Mouse (Mus musculus) mature B cell (primary cell): ENCODE measurements around the gene Kcnk2.
"Not testable (repeated sequence)": the region's sequence is repeated elsewhere in the genome, so short reads cannot be mapped to it uniquely, and the experiment has no call there.

Source experiments
- in situ Hi-C: fragments of 300-500 bp; cut with MboI; formaldehyde crosslinking; loops from 2 replicates; pipeline ENCODE4 v1.14.3; 2019

Gene Kcnk2

GRCm38 (mm10) chr1:189343301-189344251 is 58.5 kb downstream of the Kcnk2 start:
- in situ Hi-C loops, result no loop called here

- in situ Hi-C loops, result no loop called here
Measured at GRCm38 (mm10) chr1:189342416-189343104, 59.5 kb downstream of the Kcnk2 start.

- in situ Hi-C loops, result no loop called here
Measured at GRCm38 (mm10) chr1:189341381-189341917, 60.6 kb downstream of the Kcnk2 start.

GRCm38 (mm10) chr1:189315896-189316295 is 86.2 kb downstream of the Kcnk2 start:
- in situ Hi-C loops, result no loop called here

- in situ Hi-C loops, result no loop called here
Measured at GRCm38 (mm10) chr1:189314495-189314894, 87.6 kb downstream of the Kcnk2 start.

- in situ Hi-C loops, result no loop called here
Measured at GRCm38 (mm10) chr1:189313750-189314149, 88.3 kb downstream of the Kcnk2 start.

GRCm38 (mm10) chr1:189310145-189310544 is 91.9 kb downstream of the Kcnk2 start:
- in situ Hi-C loops, result no loop called here

GRCm38 (mm10) chr1:189304988-189305522 is 97.0 kb downstream of the Kcnk2 start:
- in situ Hi-C loops, result no loop called here

- in situ Hi-C loops, result no loop called here
Measured at GRCm38 (mm10) chr1:189303001-189303400, 99.1 kb downstream of the Kcnk2 start.

- in situ Hi-C loops, result no loop called here
Measured at GRCm38 (mm10) chr1:189293679-189294406, 108.2 kb downstream of the Kcnk2 start.

- in situ Hi-C loops, result no loop called here
Measured at GRCm38 (mm10) chr1:189290885-189291284, 111.2 kb downstream of the Kcnk2 start.

GRCm38 (mm10) chr1:189288948-189289347 is 113.1 kb downstream of the Kcnk2 start:
- in situ Hi-C loops, result no loop called here

- in situ Hi-C loops, result no loop called here
Measured at GRCm38 (mm10) chr1:189272281-189272680, 129.8 kb downstream of the Kcnk2 start.

GRCm38 (mm10) chr1:189253631-189254030 is 148.4 kb downstream of the Kcnk2 start:
- in situ Hi-C loops, result no loop called here

- in situ Hi-C loops, result no loop called here
Measured at GRCm38 (mm10) chr1:189253207-189253606, 148.9 kb downstream of the Kcnk2 start.

- in situ Hi-C loops, result not testable (repeated sequence)
Measured at GRCm38 (mm10) chr1:189243206-189243605, 158.9 kb downstream of the Kcnk2 start.

- in situ Hi-C loops, result no loop called here
Measured at GRCm38 (mm10) chr1:189235261-189235660, 166.8 kb downstream of the Kcnk2 start.

GRCm38 (mm10) chr1:189232829-189233228 is 169.2 kb downstream of the Kcnk2 start:
- in situ Hi-C loops, result no loop called here

GRCm38 (mm10) chr1:189228222-189229084 is 173.6 kb downstream of the Kcnk2 start:
- in situ Hi-C loops, result no loop called here

GRCm38 (mm10) chr1:189227479-189227878 is 174.6 kb downstream of the Kcnk2 start:
- in situ Hi-C loops, result no loop called here

- in situ Hi-C loops, result no loop called here
Measured at GRCm38 (mm10) chr1:189219051-189219450, 183.0 kb downstream of the Kcnk2 start.
